Mouse (Mus musculus): Measurements from ENCODE around the gene Nek6.

DNA sequence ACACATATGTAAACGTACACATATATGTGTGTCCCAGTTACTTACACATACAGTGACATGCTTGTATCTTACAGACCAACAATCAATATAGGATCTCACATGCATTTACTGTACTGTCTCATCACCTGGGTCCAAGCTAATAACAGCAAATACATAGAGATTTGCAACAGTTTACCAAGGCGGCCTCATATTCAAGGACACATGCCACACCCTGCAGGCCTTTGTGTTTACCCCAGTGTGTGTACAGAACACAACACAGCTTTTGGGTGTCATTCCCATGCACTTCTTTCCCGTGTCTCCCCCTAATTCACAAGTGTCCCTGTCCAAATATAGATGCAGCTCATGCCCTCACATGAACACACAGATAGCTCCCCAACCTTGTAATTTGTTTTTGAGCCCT, 26.0 kb upstream of the Nek6 start:
- TF ChIP-seq CTCF (conservative IDR thresholded peaks at IDR 0.05; ENCODE audit: low read length) (no peak), POU5F1 (IDR thresholded peaks at IDR 0.05; ENCODE audit: borderline replicate concordance, low read length) (no peak)
